ENCODE assay signal across 19 mouse cellular contexts in genomic region chr12:7139044-7139443, GRCm38 (mm10).
"Had no signal": no experiment of that assay in that cellular context is flagged by ENCODE, and none has a peak within 500 bp of the region (broad histone marks: within the 10 kb centered on the region; RNA-seq: fewer than 3 reads in every experiment).

No protein-coding gene starts in this region.

- H3K36me3 ChIP-seq: liver, embryonic 12.5 days; midbrain, embryonic 10.5 days; midbrain, embryonic 12.5 days; midbrain, embryonic 15.5 days; neural tube, embryonic 12.5 days had no signal

- H3K4me1 ChIP-seq: liver, embryonic 12.5 days; midbrain, embryonic 10.5 days; midbrain, embryonic 12.5 days; midbrain, embryonic 15.5 days; neural tube, embryonic 12.5 days had no signal

- H3K4me2 ChIP-seq: liver, embryonic 12.5 days; lung, embryonic 14.5 days; midbrain, embryonic 12.5 days; midbrain, embryonic 15.5 days; neural tube, embryonic 12.5 days had no signal

- DNase-seq: lung, adult 18-20 months; lung, embryonic 14.5 days; lung, postnatal 10 days; lung, postnatal 4 days; retina, postnatal 1 day; right cerebral cortex, adult 18-20 months; right cerebral cortex, postnatal 25 days; right cerebral cortex, postnatal 4 days; spleen, adult 18-20 months; thymus, adult 18-20 months; thymus, postnatal 14 days; thymus, postnatal 36 days had no signal

- H3K9ac ChIP-seq: liver, embryonic 12.5 days; liver, embryonic 14.5 days; lung, embryonic 14.5 days; midbrain, embryonic 12.5 days; midbrain, embryonic 15.5 days; neural tube, embryonic 12.5 days had no signal

- H3K27ac ChIP-seq: liver, embryonic 12.5 days; liver, embryonic 14.5 days; midbrain, embryonic 10.5 days; midbrain, embryonic 12.5 days; midbrain, embryonic 15.5 days; neural tube, embryonic 12.5 days had no signal

- H3K4me3 ChIP-seq: liver, embryonic 12.5 days; midbrain, embryonic 10.5 days; midbrain, embryonic 12.5 days; midbrain, embryonic 15.5 days; myocyte; neural tube, embryonic 12.5 days had no signal

- ATAC-seq: liver, embryonic 12.5 days; midbrain, embryonic 15.5 days had no signal

- H3K27me3 ChIP-seq: liver, embryonic 12.5 days; midbrain, embryonic 12.5 days; midbrain, embryonic 15.5 days; neural tube, embryonic 12.5 days had no signal

- H3K9me3 ChIP-seq: liver, embryonic 12.5 days; midbrain, embryonic 10.5 days; midbrain, embryonic 12.5 days; midbrain, embryonic 15.5 days; neural tube, embryonic 12.5 days had no signal
